ENCODE assay signal across 17 mouse cellular contexts in genomic region chr15:32232189-32232588, GRCm38 (mm10). TPM values are rescaled to one million over a fixed set of nuclear protein-coding genes. Genes with fewer than 3 reads are reported as not detected.
"Had no signal": no experiment of that assay in that cellular context is flagged by ENCODE, and none has a peak within 500 bp of the region (broad histone marks: within the 10 kb centered on the region; RNA-seq: fewer than 3 reads in every experiment).

No protein-coding gene starts in this region.

- H3K27me3 ChIP-seq: kidney, embryonic 15.5 days; limb, embryonic 12.5 days; liver, embryonic 13.5 days; midbrain, embryonic 15.5 days; neural tube, embryonic 12.5 days had no signal

- ATAC-seq: midbrain, embryonic 15.5 days had no signal

- H3K4me2 ChIP-seq: kidney, embryonic 15.5 days; limb, embryonic 12.5 days; liver, embryonic 13.5 days; midbrain, embryonic 15.5 days; neural tube, embryonic 12.5 days had no signal

- DNase-seq: kidney, postnatal 14 days; layer of hippocampus, postnatal 36 days; liver; liver, embryonic 13.5 days; liver, postnatal 0 days; thymus, postnatal 4 days had no signal

- H3K36me3 ChIP-seq: kidney, embryonic 15.5 days; limb, embryonic 12.5 days; liver, embryonic 13.5 days; midbrain, embryonic 15.5 days; neural tube, embryonic 12.5 days had no signal

- H3K9ac ChIP-seq: kidney, embryonic 15.5 days; limb, embryonic 12.5 days; liver, embryonic 13.5 days; liver, postnatal 0 days; midbrain, embryonic 15.5 days; neural tube, embryonic 12.5 days had no signal

- H3K4me1 ChIP-seq: limb, embryonic 12.5 days; liver, embryonic 13.5 days; midbrain, embryonic 15.5 days; neural tube, embryonic 12.5 days had no signal

- H3K9me3 ChIP-seq: kidney, embryonic 15.5 days; limb, embryonic 12.5 days; liver, embryonic 13.5 days; midbrain, embryonic 15.5 days; neural tube, embryonic 12.5 days had no signal

- H3K4me3 ChIP-seq: kidney, embryonic 15.5 days; limb, embryonic 12.5 days; liver, embryonic 13.5 days; midbrain, embryonic 15.5 days; neural tube, embryonic 12.5 days had no signal

- H3K27ac ChIP-seq: kidney, embryonic 15.5 days; limb, embryonic 12.5 days; liver, embryonic 13.5 days; midbrain, embryonic 15.5 days; neural tube, embryonic 12.5 days; stomach, postnatal 0 days had no signal

RNA-seq across cellular contexts. Expression of gene Sema5a, which starts 12.4 kb away (rescaled TPM):
- total RNA-seq: megakaryocyte progenitor cell, adult 5-6 weeks; monocyte, adult 5-6 weeks had no signal

RNA-seq across cellular contexts. Expression of gene Tas2r119, which starts 55.1 kb away (rescaled TPM):
- total RNA-seq: layer of hippocampus, postnatal 36 days; left cerebral cortex, postnatal 36 days; megakaryocyte progenitor cell, adult 5-6 weeks; monocyte, adult 5-6 weeks; neutrophil, adult 5-6 weeks had no signal
- polyA plus RNA-seq: kidney, adult 2 months; kidney, embryonic 15.5 days; large intestine, adult 2 months; limb, embryonic 12.5 days; liver, embryonic 13.5 days; liver, postnatal 0 days; midbrain, embryonic 15.5 days; neural tube, embryonic 12.5 days; stomach, postnatal 0 days had no signal
